21 mouse cellular contexts compared by ENCODE assay signal in the genomic region with DNA sequence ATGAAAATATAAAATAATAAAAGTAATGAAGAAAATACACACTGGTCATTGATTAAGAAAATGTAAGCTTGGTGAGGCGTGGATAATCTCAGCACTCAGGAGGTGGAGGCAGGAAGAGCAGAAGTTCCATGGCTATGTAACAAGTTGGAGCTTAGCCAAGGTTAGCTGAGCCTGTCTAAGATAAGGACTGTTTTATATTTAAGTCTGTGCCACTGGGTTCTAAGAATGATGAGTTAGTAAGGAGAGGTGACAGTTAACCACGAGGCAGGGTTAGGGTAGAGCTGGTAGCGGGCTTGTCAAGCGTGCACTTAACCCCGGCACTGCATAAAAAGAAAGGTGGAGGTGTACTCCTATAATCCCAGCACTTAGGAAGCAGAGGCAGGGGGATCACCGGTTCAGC. TPM values are rescaled to one million over a fixed set of nuclear protein-coding genes. Genes with fewer than 3 reads are reported as not detected.
"Had no signal": no experiment of that assay in that cellular context is flagged by ENCODE, and none has a peak within 500 bp of the region (broad histone marks: within the 10 kb centered on the region; RNA-seq: fewer than 3 reads in every experiment).

No protein-coding gene starts in this region.

- DNase-seq: kidney, adult 9 months; kidney, postnatal 36 days; left cerebral cortex, postnatal 4 days; lung, adult 18-20 months; lung, postnatal 4 days; retina, postnatal 1 day; right cerebral cortex, postnatal 4 days; spleen, adult 18-20 months; thymus, adult 18-20 months; thymus, postnatal 14 days had no signal

- ATAC-seq: lung, postnatal 0 days; midbrain, embryonic 16.5 days had no signal

- H3K27me3 ChIP-seq: limb, embryonic 13.5 days; midbrain, embryonic 12.5 days; neural tube, embryonic 13.5 days had no signal

- H3K9me3 ChIP-seq: limb, embryonic 13.5 days; megakaryocyte, embryonic 14.5 days; midbrain, embryonic 12.5 days; neural tube, embryonic 13.5 days had no signal

- H3K9ac ChIP-seq: limb, embryonic 13.5 days; liver, embryonic 14.5 days; midbrain, embryonic 12.5 days; neural tube, embryonic 13.5 days had no signal

- H3K27ac ChIP-seq: kidney, postnatal 0 days; layer of hippocampus, adult 2 months; limb, embryonic 13.5 days; liver, embryonic 14.5 days; midbrain, embryonic 12.5 days; neural tube, embryonic 13.5 days had no signal

- H3K4me3 ChIP-seq: layer of hippocampus, adult 2 months; limb, embryonic 13.5 days; megakaryocyte, embryonic 14.5 days; midbrain, embryonic 12.5 days; neural tube, embryonic 13.5 days had no signal

- H3K4me2 ChIP-seq: limb, embryonic 13.5 days; midbrain, embryonic 12.5 days; neural tube, embryonic 13.5 days had no signal

- H3K36me3 ChIP-seq: limb, embryonic 13.5 days; midbrain, embryonic 12.5 days; neural tube, embryonic 13.5 days had no signal

- H3K4me1 ChIP-seq: limb, embryonic 13.5 days; neural tube, embryonic 13.5 days had no signal

RNA-seq across cellular contexts. Expression of gene Arhgef33, which starts 15.0 kb away (rescaled TPM):
- total RNA-seq: liver, adult 2 months had no signal
- polyA plus RNA-seq: liver, adult 2 months had no signal

RNA-seq across cellular contexts. Expression of gene Gm10190, which starts 51.1 kb away (rescaled TPM):
- total RNA-seq: liver, adult 2 months had no signal
- polyA plus RNA-seq: liver, adult 2 months; liver, embryonic 14.5 days; urinary bladder, adult 2 months had no signal
